In genomic region chr9:23363139-23363538, GRCm38 (mm10) we compare ENCODE assay signal across 25 mouse cellular contexts.
DNase-seq lines count a peak whose midpoint lies in the region; ATAC-seq and TF ChIP-seq lines count a peak whose summit lies in the region.
"Had no signal": no experiment of that assay in that cellular context is flagged by ENCODE, and none has a peak within 500 bp of the region (broad histone marks: within the 10 kb centered on the region; RNA-seq: fewer than 3 reads in every experiment).

No protein-coding gene starts in this region.

- no peak for TF ChIP-seq CTCF in liver, adult 2 months (IDR thresholded peaks at IDR 0.05; ENCODE audit: low read depth, low read length)

- no peak for TF ChIP-seq POLR2A in liver, adult 2 months (IDR thresholded peaks at IDR 0.05; ENCODE audit: extremely low read depth, insufficient read depth, low read length)

- no peaks in the 10 kb centered on the region for H3K9me3 ChIP-seq in heart, embryonic 11.5 days (replicated peaks; ENCODE audit: control insufficient read depth, low read length)
- no peaks in the 10 kb centered on the region; the same call in 1 of the 2 replicates for H3K9me3 ChIP-seq in limb, embryonic 10.5 days (replicated peaks)
- no peaks in the 10 kb centered on the region for H3K9me3 ChIP-seq in hindbrain, embryonic 11.5 days (ENCODE audit: control insufficient read depth, low read length)
- H3K9me3 ChIP-seq: forebrain, embryonic 10.5 days; lung, embryonic 15.5 days; stomach, embryonic 15.5 days had no signal

- H3K9ac ChIP-seq in heart, embryonic 11.5 days (ENCODE audit: low read depth, low read length), result no peak overlapping the region
- H3K9ac ChIP-seq in liver, adult 2 months (ENCODE audit: low read depth, low read length), result no peak overlapping the region
- no peak overlapping the region for H3K9ac ChIP-seq in hindbrain, embryonic 11.5 days (ENCODE audit: low read depth, low read length)
- H3K9ac ChIP-seq: hindbrain, embryonic 12.5 days; lung, embryonic 15.5 days; stomach, embryonic 15.5 days had no signal

- no peak overlapping the region for H3K27ac ChIP-seq in heart, embryonic 11.5 days (ENCODE audit: low read depth, low read length)
- no peak overlapping the region for H3K27ac ChIP-seq in liver, adult 2 months (replicated peaks; ENCODE audit: insufficient read depth, low read depth, low read length)
- H3K27ac ChIP-seq in limb, embryonic 10.5 days, result no peak overlapping the region
- no peak overlapping the region for H3K27ac ChIP-seq in hindbrain, embryonic 11.5 days (ENCODE audit: low read depth, low read length)
- H3K27ac ChIP-seq: forebrain, embryonic 10.5 days; hindbrain, embryonic 12.5 days; left cerebral cortex, adult 2 months; lung, embryonic 15.5 days; stomach, embryonic 15.5 days had no signal

- no peaks in the 10 kb centered on the region for H3K4me1 ChIP-seq in heart, embryonic 11.5 days (ENCODE audit: control insufficient read depth, insufficient read depth, low read length)
- H3K4me1 ChIP-seq in liver, adult 2 months (ENCODE audit: control insufficient read depth, insufficient read depth, low read length), result peaks cover 3% of the 10 kb centered on the region
- no peaks in the 10 kb centered on the region; the same call in 1 of the 2 replicates for H3K4me1 ChIP-seq in limb, embryonic 10.5 days
- no peaks in the 10 kb centered on the region for H3K4me1 ChIP-seq in hindbrain, embryonic 11.5 days (replicated peaks; ENCODE audit: control insufficient read depth, insufficient read depth, low read length)
- H3K4me1 ChIP-seq: forebrain, embryonic 10.5 days; hindbrain, embryonic 12.5 days; lung, embryonic 15.5 days; stomach, embryonic 15.5 days had no signal

- H3K4me2 ChIP-seq in heart, embryonic 11.5 days, result no peak overlapping the region
- no peak overlapping the region for H3K4me2 ChIP-seq in hindbrain, embryonic 11.5 days (replicated peaks; ENCODE audit: low read depth, low read length)
- H3K4me2 ChIP-seq: hindbrain, embryonic 12.5 days; liver, embryonic 11.5 days; lung, embryonic 15.5 days; midbrain, embryonic 11.5 days; stomach, embryonic 15.5 days had no signal

- no peak for ATAC-seq in heart, embryonic 11.5 days (replicated peaks; ENCODE audit: insufficient number of reproducible peaks, low FRiP score, low TSS enrichment)
- ATAC-seq in hindbrain, embryonic 11.5 days (ENCODE audit: low FRiP score), result no peak
- ATAC-seq: CD4-positive, CD25-positive, alpha-beta regulatory T cell, adult 4 months; forebrain, embryonic 16.5 days; intestine, embryonic 16.5 days; midbrain, embryonic 16.5 days had no signal

- 68% methylated on average over 2 of the region's 2 CpGs for WGBS in heart, embryonic 11.5 days (ENCODE audit: insufficient replicate concordance)
- WGBS in liver, adult 2 months, result 20% methylated on average over 2 of the region's 2 CpGs
- 67% methylated on average over 2 of the region's 2 CpGs for WGBS in limb, embryonic 10.5 days
- WGBS in hindbrain, embryonic 11.5 days, result 68% methylated on average over 2 of the region's 2 CpGs

- DNase-seq in heart, adult 11 months, result peak; percentile 86
- DNase-seq in liver, adult 2 months (ENCODE audit: extremely low read depth, low read depth, low spot score), result peak; percentile 98
- DNase-seq in liver, result no peak
- peak; percentile 35 for DNase-seq in limb, embryonic 10.5 days (ENCODE audit: low spot score)
- DNase-seq in left cerebral cortex, adult 18-20 months (ENCODE audit: low spot score in 2 of 2), result no peak
- DNase-seq in hindbrain, embryonic 11.5 days (ENCODE audit: low spot score), result no peak
- DNase-seq: adrenal gland, adult 2 months; cerebellum, adult 8-10 months; cerebellum, postnatal 25 days; heart, postnatal 14 days; kidney, postnatal 10 days; lung, postnatal 36 days; right cerebral cortex, postnatal 25 days had no signal

- H3K4me3 ChIP-seq in heart, embryonic 11.5 days (ENCODE audit: low read depth, low read length), result no peak overlapping the region
- H3K4me3 ChIP-seq in liver, adult 2 months (ENCODE audit: insufficient read depth, low read depth, low read length), result no peak overlapping the region
- no peak overlapping the region for H3K4me3 ChIP-seq in limb, embryonic 10.5 days
- no peak overlapping the region for H3K4me3 ChIP-seq in hindbrain, embryonic 11.5 days (ENCODE audit: low read depth, low read length)
- H3K4me3 ChIP-seq: forebrain, embryonic 10.5 days; hindbrain, embryonic 12.5 days; left cerebral cortex, adult 2 months; lung, embryonic 15.5 days; stomach, embryonic 15.5 days had no signal

- no peaks in the 10 kb centered on the region for H3K79me2 ChIP-seq in liver, adult 2 months (ENCODE audit: control insufficient read depth, insufficient read depth, low read length)

- no peaks in the 10 kb centered on the region for H3K27me3 ChIP-seq in heart, embryonic 11.5 days (ENCODE audit: control insufficient read depth, insufficient read depth, low read length)
- no peaks in the 10 kb centered on the region for H3K27me3 ChIP-seq in liver, adult 2 months (ENCODE audit: control insufficient read depth, insufficient read depth, low read length)
- no peaks in the 10 kb centered on the region for H3K27me3 ChIP-seq in limb, embryonic 10.5 days (ENCODE audit: low read depth, poor library complexity, severe bottlenecking)
- H3K27me3 ChIP-seq in hindbrain, embryonic 11.5 days (ENCODE audit: control insufficient read depth, insufficient read depth, low read length), result no peaks in the 10 kb centered on the region
- H3K27me3 ChIP-seq: hindbrain, embryonic 12.5 days; lung, embryonic 15.5 days; stomach, embryonic 15.5 days had no signal

- no peaks in the 10 kb centered on the region for H3K36me3 ChIP-seq in heart, embryonic 11.5 days (ENCODE audit: control insufficient read depth, insufficient read depth, low read length)
- no peaks in the 10 kb centered on the region for H3K36me3 ChIP-seq in liver, adult 2 months (ENCODE audit: control insufficient read depth, insufficient read depth, low read length)
- H3K36me3 ChIP-seq in limb, embryonic 10.5 days, result no peaks in the 10 kb centered on the region
- H3K36me3 ChIP-seq in hindbrain, embryonic 11.5 days (ENCODE audit: control insufficient read depth, insufficient read depth, low read length), result no peaks in the 10 kb centered on the region
- H3K36me3 ChIP-seq: forebrain, embryonic 10.5 days; hindbrain, embryonic 12.5 days; lung, embryonic 15.5 days; stomach, embryonic 15.5 days had no signal

Comparison
In these comparisons a context has a peak if more than half of its experiments do, and no peak if none do; other contexts are left out.
1. DNase-seq: peak in heart, adult 11 months (single experiment), liver, adult 2 months (single experiment) and limb, embryonic 10.5 days (single experiment); none in liver (single experiment), left cerebral cortex, adult 18-20 months (0 of 2) and hindbrain, embryonic 11.5 days (single experiment).